Mouse (Mus musculus): Measurements from ENCODE around the gene Usp6nl.

- TF ChIP-seq CTCF (IDR thresholded peaks at IDR 0.05; ENCODE audit: insufficient read depth, low read depth, low read length), result no peak
- no peak for TF ChIP-seq POLR2A (IDR thresholded peaks at IDR 0.05; ENCODE audit: insufficient read depth, low read depth, low read length)
These were observed 15.7 kb downstream of the Usp6nl start for GRCm38 (mm10) chr2:6338031-6338629.
